Mouse (Mus musculus): ENCODE measurements around the gene Nudt14. TPM values are rescaled to one million over a fixed set of nuclear protein-coding genes. Genes with fewer than 3 reads are reported as not detected.
A peak's percentile ranks its signal among the peaks of the same experiment; 100 is the strongest.

The Nudt14 gene
- polyA plus RNA-seq, 1 experiment = 59.6 TPM

GRCm38 (mm10) chr12:112941156-112941775 is 658 bp downstream of the Nudt14 start:
- DNase-seq = no peak

GRCm38 (mm10) chr12:112940710-112941109 is 1.2 kb downstream of the Nudt14 start:
- Histone ChIP-seq H3K27ac (ENCODE audit: control insufficient read depth, insufficient read depth, low read length) (no peak overlapping the region), H3K27me3 (ENCODE audit: control insufficient read depth, insufficient read depth, low read length) (no peaks in the 10 kb centered on the region), H3K4me3 (ENCODE audit: control insufficient read depth, insufficient read depth, low read length) (no peak overlapping the region), H3K4me1 (replicated peaks; ENCODE audit: control insufficient read depth, insufficient read depth, low read length) (peaks cover 29% of the 10 kb centered on the region), H3K36me3 (ENCODE audit: control insufficient read depth, insufficient read depth, low read length) (no peaks in the 10 kb centered on the region)
- no peak for DNase-seq
- TF ChIP-seq POLR2A (IDR thresholded peaks at IDR 0.05; ENCODE audit: control insufficient read depth, extremely low read depth, insufficient read depth, low read length, poor library complexity) (no peak), CTCF (IDR thresholded peaks at IDR 0.05; ENCODE audit: borderline replicate concordance, control insufficient read depth, extremely low read depth, insufficient read depth, low read length, poor library complexity) (no peak)
- WGBS = 93% methylated on average over 9 of the region's 9 CpGs

More at GRCm38 (mm10) chr12:112941156-112941775, 658 bp downstream of the Nudt14 start:
- 51% methylated on average over 10 of the region's 10 CpGs for WGBS
- peak overlapping the region; percentile 65 for H3K4me3 ChIP-seq (ENCODE audit: control insufficient read depth, insufficient read depth, low read length)
- H3K27ac ChIP-seq (ENCODE audit: control insufficient read depth, insufficient read depth, low read length) = no peak overlapping the region
- no peaks in the 10 kb centered on the region for H3K36me3 ChIP-seq (ENCODE audit: control insufficient read depth, insufficient read depth, low read length)
- peaks cover 29% of the 10 kb centered on the region for H3K4me1 ChIP-seq (replicated peaks; ENCODE audit: control insufficient read depth, insufficient read depth, low read length)
- H3K27me3 ChIP-seq (ENCODE audit: control insufficient read depth, insufficient read depth, low read length) = no peaks in the 10 kb centered on the region
- TF ChIP-seq POLR2A (IDR thresholded peaks at IDR 0.05; ENCODE audit: control insufficient read depth, extremely low read depth, insufficient read depth, low read length, poor library complexity) = no peak
- no peak for TF ChIP-seq CTCF (IDR thresholded peaks at IDR 0.05; ENCODE audit: borderline replicate concordance, control insufficient read depth, extremely low read depth, insufficient read depth, low read length, poor library complexity)

GRCm38 (mm10) chr12:112940238-112940637 is 1.7 kb downstream of the Nudt14 start:
- TF ChIP-seq POLR2A (IDR thresholded peaks at IDR 0.05; ENCODE audit: control insufficient read depth, extremely low read depth, insufficient read depth, low read length, poor library complexity) (no peak), CTCF (IDR thresholded peaks at IDR 0.05; ENCODE audit: borderline replicate concordance, control insufficient read depth, extremely low read depth, insufficient read depth, low read length, poor library complexity) (no peak)
- no peak for DNase-seq
- H3K27ac ChIP-seq (ENCODE audit: control insufficient read depth, insufficient read depth, low read length) = no peak overlapping the region
- WGBS = 92% methylated on average over 4 of the region's 4 CpGs
- no peaks in the 10 kb centered on the region for H3K36me3 ChIP-seq (ENCODE audit: control insufficient read depth, insufficient read depth, low read length)
- H3K27me3 ChIP-seq (ENCODE audit: control insufficient read depth, insufficient read depth, low read length) = no peaks in the 10 kb centered on the region
- no peak overlapping the region for H3K4me3 ChIP-seq (ENCODE audit: control insufficient read depth, insufficient read depth, low read length)
- H3K4me1 ChIP-seq (replicated peaks; ENCODE audit: control insufficient read depth, insufficient read depth, low read length) = peaks cover 29% of the 10 kb centered on the region

- 83% methylated on average over 10 of the region's 10 CpGs for WGBS
- no peaks in the 10 kb centered on the region for H3K27me3 ChIP-seq (ENCODE audit: control insufficient read depth, insufficient read depth, low read length)
- no peak for DNase-seq
- H3K4me3 ChIP-seq (ENCODE audit: control insufficient read depth, insufficient read depth, low read length) = no peak overlapping the region
- H3K27ac ChIP-seq (ENCODE audit: control insufficient read depth, insufficient read depth, low read length) = no peak overlapping the region
- H3K36me3 ChIP-seq (ENCODE audit: control insufficient read depth, insufficient read depth, low read length) = no peaks in the 10 kb centered on the region
- no peak for TF ChIP-seq CTCF (IDR thresholded peaks at IDR 0.05; ENCODE audit: borderline replicate concordance, control insufficient read depth, extremely low read depth, insufficient read depth, low read length, poor library complexity)
- no peak for TF ChIP-seq POLR2A (IDR thresholded peaks at IDR 0.05; ENCODE audit: control insufficient read depth, extremely low read depth, insufficient read depth, low read length, poor library complexity)
- H3K4me1 ChIP-seq (replicated peaks; ENCODE audit: control insufficient read depth, insufficient read depth, low read length) = peaks cover 29% of the 10 kb centered on the region
These were observed 2.9 kb downstream of the Nudt14 start for GRCm38 (mm10) chr12:112938873-112939565.

- Histone ChIP-seq H3K4me1 (replicated peaks; ENCODE audit: control insufficient read depth, insufficient read depth, low read length) (peaks cover 29% of the 10 kb centered on the region), H3K4me3 (ENCODE audit: control insufficient read depth, insufficient read depth, low read length) (no peak overlapping the region), H3K36me3 (ENCODE audit: control insufficient read depth, insufficient read depth, low read length) (no peaks in the 10 kb centered on the region), H3K27me3 (ENCODE audit: control insufficient read depth, insufficient read depth, low read length) (no peaks in the 10 kb centered on the region), H3K27ac (ENCODE audit: control insufficient read depth, insufficient read depth, low read length) (no peak overlapping the region)
- WGBS = 94% methylated on average over 10 of the region's 10 CpGs
- TF ChIP-seq POLR2A (IDR thresholded peaks at IDR 0.05; ENCODE audit: control insufficient read depth, extremely low read depth, insufficient read depth, low read length, poor library complexity) (no peak), CTCF (IDR thresholded peaks at IDR 0.05; ENCODE audit: borderline replicate concordance, control insufficient read depth, extremely low read depth, insufficient read depth, low read length, poor library complexity) (no peak)
- DNase-seq = no peak
These were observed 3.6 kb downstream of the Nudt14 start for GRCm38 (mm10) chr12:112938366-112938765.

- H3K36me3 ChIP-seq (ENCODE audit: control insufficient read depth, insufficient read depth, low read length) = no peaks in the 10 kb centered on the region
- TF ChIP-seq CTCF (IDR thresholded peaks at IDR 0.05; ENCODE audit: borderline replicate concordance, control insufficient read depth, extremely low read depth, insufficient read depth, low read length, poor library complexity) (no peak), POLR2A (IDR thresholded peaks at IDR 0.05; ENCODE audit: control insufficient read depth, extremely low read depth, insufficient read depth, low read length, poor library complexity) (no peak)
- no peak overlapping the region for H3K4me3 ChIP-seq (ENCODE audit: control insufficient read depth, insufficient read depth, low read length)
- no peaks in the 10 kb centered on the region for H3K27me3 ChIP-seq (ENCODE audit: control insufficient read depth, insufficient read depth, low read length)
- peaks cover 27% of the 10 kb centered on the region for H3K4me1 ChIP-seq (replicated peaks; ENCODE audit: control insufficient read depth, insufficient read depth, low read length)
- DNase-seq = peak; percentile 31
- no peak overlapping the region for H3K27ac ChIP-seq (ENCODE audit: control insufficient read depth, insufficient read depth, low read length)
- WGBS = 22% methylated on average over 9 of the region's 9 CpGs
These were observed 4.0 kb downstream of the Nudt14 start for GRCm38 (mm10) chr12:112937906-112938305.
